Mouse (Mus musculus): Measurements from ENCODE around the gene Znrf1. TPM values are rescaled to one million over a fixed set of nuclear protein-coding genes. Genes with fewer than 3 reads are reported as not detected.

Gene Znrf1
- polyA plus RNA-seq, 1 experiment = 88.8 TPM

DNA sequence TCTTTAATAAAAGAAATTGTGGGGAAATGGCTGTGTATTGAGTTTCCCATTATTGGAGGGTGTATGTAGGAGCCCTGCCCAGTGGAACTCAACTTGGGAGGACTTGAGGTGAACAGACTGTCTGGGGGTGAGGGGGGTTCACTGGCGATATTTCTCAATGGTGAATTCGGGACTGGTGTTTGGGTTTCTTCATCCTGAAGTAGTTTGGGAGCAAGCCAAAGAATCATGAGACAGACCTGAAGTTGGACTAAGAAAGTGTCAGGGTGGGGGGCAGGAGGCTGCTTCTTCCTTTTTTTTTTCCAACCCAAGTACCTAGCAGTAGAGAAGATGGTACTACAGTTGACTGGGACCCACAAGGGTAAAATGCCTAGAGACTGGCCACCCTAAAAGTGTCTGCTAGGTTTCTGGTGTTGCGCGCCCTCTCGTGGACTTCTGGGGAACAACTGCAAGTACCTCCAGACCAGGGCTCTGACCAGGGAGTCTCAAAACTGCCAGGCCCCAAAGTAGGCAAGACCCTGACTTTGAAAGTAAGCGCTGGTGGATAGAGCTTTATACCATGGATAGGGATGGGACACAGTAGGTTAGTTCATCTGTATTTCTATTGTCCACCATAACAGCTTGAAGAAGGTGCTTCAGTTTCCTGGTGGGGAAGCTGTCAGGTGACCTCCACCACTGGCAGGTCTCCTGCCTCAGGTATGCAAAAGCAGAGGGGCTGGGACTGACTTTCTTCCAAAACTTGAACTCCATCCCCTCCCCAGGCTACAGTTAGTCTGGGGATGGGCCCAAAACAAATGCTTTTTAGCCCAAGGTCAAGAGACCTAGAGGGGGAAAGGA, 90.0 kb downstream of the Znrf1 start:
- TF ChIP-seq CTCF (IDR thresholded peaks at IDR 0.05; ENCODE audit: low read depth, low read length) (peak; percentile 72), POLR2A (IDR thresholded peaks at IDR 0.05; ENCODE audit: borderline replicate concordance, low read depth, low read length) (no peak)
- no peak overlapping the region for H3K27ac ChIP-seq (ENCODE audit: insufficient read depth, low read depth, low read length)
- H3K4me1 ChIP-seq (ENCODE audit: control insufficient read depth, insufficient read depth, low read length) = peaks cover 51% of the 10 kb centered on the region
- no peak overlapping the region for H3K4me3 ChIP-seq (ENCODE audit: insufficient read depth, low read length)

DNA sequence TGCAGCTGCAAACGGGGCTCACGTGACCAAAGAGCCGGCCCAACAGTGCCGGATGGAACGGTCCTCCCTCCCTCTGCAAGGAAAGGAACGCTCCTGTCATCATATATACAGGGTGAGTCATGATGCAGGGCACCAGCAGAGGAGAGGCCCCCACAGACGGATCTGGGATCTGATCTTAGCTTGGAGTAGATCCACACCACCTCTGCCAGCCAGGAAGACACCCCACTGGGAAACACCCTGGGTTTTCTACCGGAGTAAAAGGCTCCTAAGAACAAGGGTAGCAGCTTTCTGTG, 90.6 kb downstream of the Znrf1 start:
- Histone ChIP-seq H3K4me3 (ENCODE audit: insufficient read depth, low read length) (no peak overlapping the region), H3K4me1 (ENCODE audit: control insufficient read depth, insufficient read depth, low read length) (peaks cover 46% of the 10 kb centered on the region), H3K27ac (ENCODE audit: insufficient read depth, low read depth, low read length) (no peak overlapping the region)
- TF ChIP-seq POLR2A (IDR thresholded peaks at IDR 0.05; ENCODE audit: borderline replicate concordance, low read depth, low read length) (no peak), CTCF (IDR thresholded peaks at IDR 0.05; ENCODE audit: low read depth, low read length) (no peak)

DNA sequence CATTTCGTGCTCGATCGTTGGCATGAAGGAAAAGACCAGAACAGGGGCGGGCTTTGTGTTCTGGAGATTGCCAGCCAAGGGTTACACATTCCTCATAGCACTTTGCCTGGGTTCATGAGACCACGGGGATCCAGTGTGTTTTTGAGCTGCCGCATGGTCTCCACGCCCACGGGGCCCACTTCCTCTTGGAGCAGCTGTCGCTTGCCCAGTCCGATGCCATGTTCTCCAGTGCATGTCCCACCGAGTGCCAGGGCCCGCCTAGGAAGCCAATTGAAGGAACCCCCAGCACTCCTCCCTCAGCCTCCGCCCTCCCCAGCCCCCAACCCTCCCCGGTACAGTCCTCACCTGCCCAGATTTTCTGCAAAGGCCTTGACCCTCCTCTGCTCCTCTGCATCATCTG, 91.0 kb downstream of the Znrf1 start:
- Histone ChIP-seq H3K4me1 (ENCODE audit: control insufficient read depth, insufficient read depth, low read length) (peaks cover 42% of the 10 kb centered on the region), H3K4me3 (ENCODE audit: insufficient read depth, low read length) (no peak overlapping the region), H3K27ac (ENCODE audit: insufficient read depth, low read depth, low read length) (no peak overlapping the region)
- TF ChIP-seq CTCF (IDR thresholded peaks at IDR 0.05; ENCODE audit: low read depth, low read length) (no peak), POLR2A (IDR thresholded peaks at IDR 0.05; ENCODE audit: borderline replicate concordance, low read depth, low read length) (no peak)

DNA sequence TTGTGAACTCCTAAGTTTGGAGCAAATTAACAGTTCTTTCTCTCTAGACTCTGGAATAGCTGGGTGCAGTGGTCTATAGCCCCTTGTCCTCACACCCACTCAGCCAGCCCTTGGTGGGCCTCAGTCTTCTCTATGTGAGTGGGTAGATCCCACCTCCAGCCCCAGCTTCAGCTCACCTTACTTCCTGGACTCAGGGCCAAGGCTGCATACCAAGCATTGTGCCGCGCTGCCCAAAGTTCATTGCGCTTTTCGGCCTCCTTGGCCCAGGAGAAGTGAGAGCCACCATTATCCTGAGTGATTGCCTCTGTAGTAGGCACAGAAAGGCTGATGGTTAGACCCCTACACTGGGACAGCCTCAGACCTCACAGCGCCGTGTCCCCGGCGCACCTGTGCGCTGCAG, 92.0 kb downstream of the Znrf1 start:
- TF ChIP-seq CTCF (IDR thresholded peaks at IDR 0.05; ENCODE audit: low read depth, low read length) = no peak
- no peak for TF ChIP-seq POLR2A (IDR thresholded peaks at IDR 0.05; ENCODE audit: borderline replicate concordance, low read depth, low read length)
- Histone ChIP-seq H3K4me3 (ENCODE audit: insufficient read depth, low read length) (no peak overlapping the region), H3K4me1 (ENCODE audit: control insufficient read depth, insufficient read depth, low read length) (peaks cover 34% of the 10 kb centered on the region), H3K27ac (ENCODE audit: insufficient read depth, low read depth, low read length) (no peak overlapping the region)

DNA sequence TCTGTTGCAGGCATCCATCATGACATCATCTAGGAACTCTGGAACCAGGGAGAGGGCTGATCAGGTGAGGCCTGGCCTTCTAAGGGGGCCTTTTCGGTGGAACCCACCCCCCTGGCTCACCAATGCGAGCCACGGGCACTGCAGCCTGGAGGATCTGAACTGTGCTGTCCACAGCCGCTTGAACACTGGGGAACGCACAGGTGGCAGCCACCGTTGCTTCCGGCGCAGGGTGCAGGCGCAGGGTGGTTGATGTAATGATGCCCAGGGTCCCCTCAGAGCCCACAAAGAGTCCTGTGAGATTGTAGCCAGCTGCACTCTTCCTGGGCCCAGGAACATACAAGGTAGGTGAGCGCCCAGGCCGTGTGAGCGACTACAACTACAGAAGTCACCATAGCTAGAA, 92.5 kb downstream of the Znrf1 start:
- Histone ChIP-seq H3K27ac (ENCODE audit: insufficient read depth, low read depth, low read length) (no peak overlapping the region), H3K4me3 (ENCODE audit: insufficient read depth, low read length) (no peak overlapping the region), H3K4me1 (ENCODE audit: control insufficient read depth, insufficient read depth, low read length) (peaks cover 30% of the 10 kb centered on the region)
- TF ChIP-seq POLR2A (IDR thresholded peaks at IDR 0.05; ENCODE audit: borderline replicate concordance, low read depth, low read length) (no peak), CTCF (IDR thresholded peaks at IDR 0.05; ENCODE audit: low read depth, low read length) (no peak)

DNA sequence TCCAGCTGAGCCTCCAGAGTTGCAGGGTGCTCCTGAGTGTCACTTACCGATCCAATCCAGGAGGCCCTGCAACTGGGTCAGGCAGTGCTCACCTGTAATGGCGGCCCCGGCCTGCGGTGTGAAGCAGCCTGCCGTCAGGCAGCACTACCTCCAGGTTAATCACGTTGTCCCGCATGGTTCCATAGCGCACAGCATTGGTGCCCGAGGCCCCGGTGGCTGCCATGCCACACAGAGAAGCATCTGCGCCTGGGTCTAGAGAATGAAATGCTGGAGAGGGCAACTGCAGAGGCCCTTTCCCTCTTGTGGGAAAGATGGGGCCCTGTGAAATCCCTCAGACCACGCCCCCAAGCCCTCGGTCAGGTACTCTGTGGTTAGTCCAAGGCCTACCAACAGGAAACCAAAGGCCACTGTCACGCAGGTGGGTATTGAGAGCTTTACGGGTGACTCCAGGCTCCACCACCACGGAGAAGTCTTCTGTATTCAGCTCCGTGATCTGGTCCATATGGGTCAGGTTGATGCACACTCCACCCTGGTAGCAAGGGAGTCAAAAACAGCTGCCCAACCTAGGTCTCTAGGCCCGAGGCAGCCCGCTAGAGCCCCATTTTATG, 93.1 kb downstream of the Znrf1 start:
- H3K4me3 ChIP-seq (ENCODE audit: insufficient read depth, low read length) = no peak overlapping the region
- H3K27ac ChIP-seq (ENCODE audit: insufficient read depth, low read depth, low read length) = no peak overlapping the region
- peaks cover 27% of the 10 kb centered on the region for H3K4me1 ChIP-seq (ENCODE audit: control insufficient read depth, insufficient read depth, low read length)
- TF ChIP-seq POLR2A (IDR thresholded peaks at IDR 0.05; ENCODE audit: borderline replicate concordance, low read depth, low read length) = no peak
- no peak for TF ChIP-seq CTCF (IDR thresholded peaks at IDR 0.05; ENCODE audit: low read depth, low read length)

DNA sequence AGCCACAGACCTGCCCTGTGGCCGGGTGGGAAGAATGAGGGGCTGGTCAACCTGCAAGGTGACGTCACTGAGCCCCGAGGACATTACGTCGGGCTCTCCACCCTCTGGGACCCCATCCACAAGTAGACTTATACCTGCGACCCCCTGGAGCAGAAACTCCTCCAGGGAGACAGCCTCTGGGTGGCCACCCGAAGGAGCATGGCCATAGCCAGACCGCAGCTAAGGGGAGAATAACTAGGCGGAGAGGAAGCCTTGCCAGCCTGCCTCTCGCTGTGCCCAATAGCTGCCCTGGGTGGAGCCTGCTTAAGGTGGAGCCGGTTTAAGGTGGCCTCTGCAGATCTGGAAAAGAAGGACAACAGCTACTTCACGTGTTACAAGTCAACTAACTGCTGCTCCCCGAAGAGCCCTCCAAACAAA, 94.2 kb downstream of the Znrf1 start, which contains the start of gene Ldhd:
Ldhd (minus strand) TSS at position 270 of the 417 bp plus-strand sequence.
- TF ChIP-seq CTCF (IDR thresholded peaks at IDR 0.05; ENCODE audit: low read depth, low read length) = no peak
- no peak for TF ChIP-seq POLR2A (IDR thresholded peaks at IDR 0.05; ENCODE audit: borderline replicate concordance, low read depth, low read length)
- peaks cover 16% of the 10 kb centered on the region for H3K4me1 ChIP-seq (ENCODE audit: control insufficient read depth, insufficient read depth, low read length)
- no peak within 1 kb of the TSS for H3K27ac ChIP-seq (ENCODE audit: insufficient read depth, low read depth, low read length)
- no peak within 1 kb of the TSS for H3K4me3 ChIP-seq (ENCODE audit: insufficient read depth, low read length)

DNA sequence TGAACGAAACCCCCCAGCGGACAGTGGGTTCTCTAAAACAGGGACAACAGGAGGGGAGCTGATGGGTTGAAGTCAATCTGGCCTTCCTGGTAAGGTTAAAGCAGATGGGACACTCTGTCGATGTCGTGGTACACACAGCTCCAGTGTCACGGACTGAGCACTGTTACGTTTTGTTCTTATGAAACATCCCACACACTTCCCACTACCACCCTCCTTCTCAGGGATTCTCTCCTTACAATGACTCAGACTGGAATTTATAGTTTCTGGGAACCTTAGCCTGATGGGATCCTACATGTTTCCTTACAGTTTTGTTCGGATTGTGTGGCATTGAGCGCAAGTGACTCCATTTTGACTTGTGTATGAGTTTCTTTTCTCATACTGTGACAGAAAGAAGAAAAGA, 95.7 kb downstream of the Znrf1 start:
- Histone ChIP-seq H3K27ac (ENCODE audit: insufficient read depth, low read depth, low read length) (no peak overlapping the region), H3K4me1 (ENCODE audit: control insufficient read depth, insufficient read depth, low read length) (peaks cover 9% of the 10 kb centered on the region), H3K4me3 (ENCODE audit: insufficient read depth, low read length) (no peak overlapping the region)
- TF ChIP-seq CTCF (IDR thresholded peaks at IDR 0.05; ENCODE audit: low read depth, low read length) (no peak), POLR2A (IDR thresholded peaks at IDR 0.05; ENCODE audit: borderline replicate concordance, low read depth, low read length) (no peak)

DNA sequence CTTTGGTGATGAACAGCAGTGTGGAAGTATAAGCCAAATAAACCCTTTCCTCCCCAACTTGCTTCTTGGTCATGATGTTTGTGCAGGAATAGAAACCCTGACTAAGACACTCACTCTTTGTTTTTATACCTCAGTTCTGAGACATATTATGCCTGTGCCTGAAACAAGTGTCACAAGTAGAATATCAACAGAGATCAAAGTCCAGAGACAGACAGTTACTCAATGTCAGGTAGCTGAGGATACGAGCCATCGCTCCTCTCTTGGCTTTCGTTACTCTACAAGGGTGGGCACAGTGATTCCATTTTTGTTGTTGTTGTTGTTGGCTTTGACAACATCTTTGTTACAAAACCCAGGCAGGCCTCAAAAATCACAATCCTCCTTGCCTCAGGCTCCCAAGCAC, 97.1 kb downstream of the Znrf1 start:
- Histone ChIP-seq H3K27ac (ENCODE audit: insufficient read depth, low read depth, low read length) (no peak overlapping the region), H3K4me3 (ENCODE audit: insufficient read depth, low read length) (no peak overlapping the region), H3K4me1 (ENCODE audit: control insufficient read depth, insufficient read depth, low read length) (peaks cover 6% of the 10 kb centered on the region)
- no peak for TF ChIP-seq POLR2A (IDR thresholded peaks at IDR 0.05; ENCODE audit: borderline replicate concordance, low read depth, low read length)
- no peak for TF ChIP-seq CTCF (IDR thresholded peaks at IDR 0.05; ENCODE audit: low read depth, low read length)

DNA sequence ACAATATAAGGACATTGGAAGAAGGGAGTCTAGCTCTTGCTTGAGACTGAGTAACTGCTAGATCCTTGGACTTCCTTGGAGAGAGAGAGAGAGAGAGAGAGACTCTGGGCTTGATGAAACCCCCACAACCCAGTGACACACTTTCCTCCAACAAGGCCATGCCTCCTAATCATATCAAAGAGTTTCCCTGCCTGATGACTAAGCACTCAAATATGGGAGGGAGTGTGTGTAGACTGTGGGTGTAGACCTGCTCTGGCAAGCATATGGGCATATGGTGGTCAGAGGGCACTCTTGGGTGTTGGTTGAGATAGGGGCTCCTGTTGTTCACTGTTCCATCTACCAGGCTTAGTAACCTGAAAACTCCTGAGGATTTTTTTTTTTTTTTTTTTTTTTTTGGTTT, 102.2 kb downstream of the Znrf1 start:
- TF ChIP-seq POLR2A (IDR thresholded peaks at IDR 0.05; ENCODE audit: borderline replicate concordance, low read depth, low read length) = no peak
- H3K27ac ChIP-seq (ENCODE audit: insufficient read depth, low read depth, low read length) = no peak overlapping the region
- H3K4me1 ChIP-seq (ENCODE audit: control insufficient read depth, insufficient read depth, low read length) = peaks cover 12% of the 10 kb centered on the region
- no peak overlapping the region for H3K4me3 ChIP-seq (ENCODE audit: insufficient read depth, low read length)

All from bone marrow macrophage, adult 2 months (primary cell).